Mouse (Mus musculus) neural tube, embryonic 12.5 days (tissue): ENCODE measurements around the gene Rlbp1. TPM values are rescaled to one million over a fixed set of nuclear protein-coding genes. Genes with fewer than 3 reads are reported as not detected.

Source experiments
- ATAC-seq: fragments of 200-750 bp; cut with Nextera tagmentation; 2 replicates; pipeline ENCODE4 v1.8.0; 2017; ENCODE audit warnings: low read depth, mild to moderate bottlenecking, moderate TSS enrichment, moderate library complexity; ENCODE audit not compliant: low FRiP score
- H3K27ac ChIP-seq: fragments of 300-500 bp; sonication (generic); 2 replicates; pipeline ENCODE4 v1.5.1; 2016
- H3K27me3 ChIP-seq: fragments of 300-500 bp; sonication (generic); replicated peaks from 2 replicates; pipeline ENCODE4 v1.6.1; 2016; ENCODE audit warnings: mild to moderate bottlenecking
- H3K36me3 ChIP-seq: fragments of 300-500 bp; sonication (generic); 2 replicates; pipeline ENCODE4 v1.6.1; 2016; ENCODE audit warnings: mild to moderate bottlenecking
- H3K4me1 ChIP-seq: fragments of 300-500 bp; sonication (generic); 2 replicates; pipeline ENCODE4 v1.6.1; 2016
- H3K4me2 ChIP-seq: fragments of 300-500 bp; sonication (generic); replicated peaks from 2 replicates; pipeline ENCODE4 v1.6.1; 2016; ENCODE audit warnings: mild to moderate bottlenecking
- H3K4me3 ChIP-seq: fragments of 300-500 bp; sonication (generic); 2 replicates; pipeline ENCODE4 v1.5.1; 2016
- H3K9ac ChIP-seq: fragments of 300-500 bp; sonication (generic); 2 replicates; pipeline ENCODE4 v1.6.1; 2016; ENCODE audit warnings: mild to moderate bottlenecking
- H3K9me3 ChIP-seq: fragments of 300-500 bp; sonication (generic); 2 replicates; pipeline ENCODE4 v1.6.1; 2016; ENCODE audit warnings: mild to moderate bottlenecking
- WGBS: fragments of 180-500 bp; shearing (Covaris S2); methylation state at CpG from one replicate; pipeline ENCODE4 v1.1.7; 2016; 5-methylcytosine and 5-hydroxymethylcytosine counted together
- polyA plus RNA-seq: library from polyadenylated mRNA; unstranded; fragments of >200 nt; fragmentation: Nextera tagmentation; extraction: Ambion mirVana; gene quantifications from 2 replicates; pipeline ENCODE4 v1.2.1, GENCODE M21; 2016

Gene Rlbp1
- polyA plus RNA-seq, 1 experiment from 2014 or later = 5.0 TPM

DNA sequence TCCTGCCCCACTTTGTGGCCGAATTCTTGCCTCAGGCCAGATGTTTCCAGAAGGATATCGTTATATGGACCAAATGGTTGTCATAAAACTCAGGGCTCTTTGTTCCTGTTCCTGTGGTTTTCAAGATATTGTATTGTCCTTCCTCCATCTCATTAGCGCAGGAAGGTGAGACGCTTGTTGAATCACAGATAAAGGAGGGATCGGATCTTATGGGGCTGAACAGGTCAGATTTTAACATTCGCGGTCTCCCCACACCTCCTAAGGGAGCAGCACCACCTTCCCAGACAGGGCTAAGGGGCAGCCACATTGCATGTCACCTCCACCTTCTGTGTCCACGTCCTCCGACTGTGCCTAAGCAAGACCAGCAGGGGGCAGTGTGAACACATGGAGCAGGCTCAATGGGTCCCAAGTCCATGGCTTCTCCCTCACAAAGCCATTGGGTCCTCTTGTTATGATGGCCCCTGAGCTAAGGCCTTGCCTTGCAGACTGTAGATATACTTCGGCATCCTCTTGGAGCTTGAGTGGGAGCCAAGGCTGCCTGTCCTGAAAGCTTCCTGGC lies 15.4 kb downstream of the Rlbp1 start:
- Histone ChIP-seq H3K9me3 (no peaks in the 10 kb centered on the region), H3K36me3 (no peaks in the 10 kb centered on the region), H3K4me3 (no peak overlapping the region), H3K4me1 (no peaks in the 10 kb centered on the region), H3K27me3 (no peaks in the 10 kb centered on the region), H3K27ac (no peak overlapping the region), H3K4me2 (no peak overlapping the region), H3K9ac (no peak overlapping the region)
- 41% methylated on average over 10 of the region's 10 CpGs for WGBS
- ATAC-seq = peak; percentile 71

DNA sequence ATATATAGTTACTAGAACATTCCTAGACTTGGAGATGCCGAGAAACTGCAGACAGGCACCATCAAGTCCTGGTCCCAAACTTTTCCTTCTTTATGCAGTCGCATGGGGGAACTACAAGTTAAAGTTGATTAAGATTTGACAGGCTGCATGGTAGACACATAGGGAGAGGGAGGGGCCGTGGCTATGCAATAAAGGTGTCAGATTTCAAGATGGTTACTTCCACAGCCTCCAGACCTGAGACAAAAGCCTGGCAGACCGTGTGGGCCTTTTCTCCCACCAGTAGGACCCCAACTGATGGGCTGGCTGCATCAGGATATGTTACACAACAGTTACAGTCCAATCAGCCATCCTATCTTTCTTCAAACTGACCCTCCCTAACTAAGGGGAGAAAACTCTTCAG lies 17.4 kb downstream of the Rlbp1 start:
- no peak for ATAC-seq
- Histone ChIP-seq H3K9me3 (no peaks in the 10 kb centered on the region), H3K27ac (no peak overlapping the region), H3K36me3 (peaks cover 9% of the 10 kb centered on the region; the same call in 1 of the 2 replicates), H3K27me3 (no peaks in the 10 kb centered on the region), H3K4me1 (no peaks in the 10 kb centered on the region), H3K4me3 (no peak overlapping the region), H3K9ac (no peak overlapping the region), H3K4me2 (no peak overlapping the region)
- 36% methylated on average over 4 of the region's 4 CpGs for WGBS

DNA sequence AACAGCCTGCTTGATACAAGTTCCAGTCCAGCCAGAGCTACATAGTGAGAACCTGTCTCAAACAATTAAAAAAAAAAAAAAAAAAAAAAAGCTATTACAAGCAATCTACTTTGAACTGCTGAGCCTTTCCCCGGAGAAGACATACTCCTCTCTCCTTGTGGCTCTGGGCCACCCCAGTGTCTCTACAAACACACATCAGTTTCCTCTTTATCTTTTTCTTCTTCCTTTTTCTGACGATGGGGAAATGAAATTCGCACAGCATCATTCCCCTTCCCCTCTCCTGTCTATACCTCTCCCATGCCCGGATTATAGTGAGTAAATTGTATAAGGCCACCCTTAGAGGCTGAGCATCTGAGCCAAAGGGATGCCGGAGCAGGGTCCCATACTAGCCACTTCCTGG lies 18.2 kb downstream of the Rlbp1 start:
- H3K9me3 ChIP-seq = no peaks in the 10 kb centered on the region
- peaks cover 11% of the 10 kb centered on the region; the same call in 1 of the 2 replicates for H3K36me3 ChIP-seq
- no peaks in the 10 kb centered on the region for H3K4me1 ChIP-seq
- no peak for ATAC-seq
- H3K27ac ChIP-seq = no peak overlapping the region
- no peaks in the 10 kb centered on the region for H3K27me3 ChIP-seq
- no peak overlapping the region for H3K4me3 ChIP-seq
- 86% methylated on average over 5 of the region's 5 CpGs for WGBS
- H3K9ac ChIP-seq = no peak overlapping the region
- H3K4me2 ChIP-seq = no peak overlapping the region

DNA sequence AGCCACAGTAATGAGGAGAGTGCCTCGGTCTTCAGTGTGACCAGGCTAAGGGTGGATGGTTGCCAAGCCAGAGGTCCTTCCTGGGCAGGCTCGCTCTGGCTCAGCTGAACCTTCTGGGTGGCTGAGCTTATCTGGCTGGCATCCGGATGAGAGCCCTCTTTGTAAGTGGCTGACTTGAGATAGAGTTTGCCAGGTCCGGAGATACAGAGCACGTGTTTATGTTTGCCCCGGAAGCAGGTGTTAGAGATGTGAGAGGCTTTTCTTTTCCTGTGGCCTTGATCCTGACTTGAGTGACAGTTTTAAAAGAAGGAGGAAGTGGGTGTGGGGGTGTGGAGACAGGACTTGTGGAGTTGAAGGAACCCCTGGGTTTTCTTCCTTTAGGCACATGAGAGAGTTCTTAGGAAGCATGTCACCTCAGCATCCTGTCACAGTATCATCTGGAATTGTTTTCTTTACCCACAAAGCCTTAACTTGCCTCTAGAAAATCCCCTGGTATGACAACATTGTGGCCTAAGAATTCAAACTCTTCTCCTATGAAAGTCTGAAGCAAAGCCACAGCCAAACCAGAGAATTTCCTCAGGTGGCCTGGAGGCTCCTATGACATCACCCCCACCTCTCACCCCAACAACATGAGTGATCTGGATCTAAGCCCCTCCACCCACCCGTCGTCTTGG lies 23.3 kb downstream of the Rlbp1 start:
- ATAC-seq = no peak
- peaks cover 36% of the 10 kb centered on the region for H3K36me3 ChIP-seq
- H3K27ac ChIP-seq = no peak overlapping the region

DNA sequence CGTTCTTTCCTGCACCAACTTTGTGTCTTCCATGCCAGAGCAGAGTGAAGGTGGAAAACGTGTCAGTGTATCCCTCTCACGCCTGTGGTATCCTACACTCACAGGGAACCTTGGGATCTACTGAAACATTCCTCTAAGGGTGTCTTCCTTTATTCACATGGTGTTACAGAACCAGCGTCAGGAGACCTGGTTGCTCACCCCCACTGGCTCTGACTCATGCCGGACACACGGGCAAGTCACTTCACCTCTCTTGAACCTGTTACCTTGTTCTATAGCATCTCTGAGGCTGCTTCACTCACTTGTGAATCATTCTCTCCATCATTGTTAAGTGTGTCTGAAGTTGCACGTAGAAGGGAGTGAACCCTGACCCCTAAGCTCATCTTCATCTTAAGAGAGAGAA lies 24.0 kb downstream of the Rlbp1 start:
- Histone ChIP-seq H3K36me3 (peaks cover 42% of the 10 kb centered on the region), H3K9me3 (no peaks in the 10 kb centered on the region), H3K27ac (peak overlapping the region; percentile 10; the same call in 1 of the 2 replicates), H3K4me3 (no peak overlapping the region), H3K4me2 (no peak overlapping the region), H3K4me1 (peaks cover 40% of the 10 kb centered on the region), H3K9ac (no peak overlapping the region), H3K27me3 (no peaks in the 10 kb centered on the region)
- WGBS = 93% methylated on average over 7 of the region's 7 CpGs
- ATAC-seq = no peak

More for the DNA sequence above, 23.3 kb downstream of the Rlbp1 start:
- 80% methylated on average over 8 of the region's 8 CpGs for WGBS
- Histone ChIP-seq H3K27me3 (no peaks in the 10 kb centered on the region), H3K9ac (no peak overlapping the region), H3K4me3 (no peak overlapping the region), H3K4me1 (peaks cover 37% of the 10 kb centered on the region), H3K4me2 (no peak overlapping the region), H3K9me3 (no peaks in the 10 kb centered on the region)

DNA sequence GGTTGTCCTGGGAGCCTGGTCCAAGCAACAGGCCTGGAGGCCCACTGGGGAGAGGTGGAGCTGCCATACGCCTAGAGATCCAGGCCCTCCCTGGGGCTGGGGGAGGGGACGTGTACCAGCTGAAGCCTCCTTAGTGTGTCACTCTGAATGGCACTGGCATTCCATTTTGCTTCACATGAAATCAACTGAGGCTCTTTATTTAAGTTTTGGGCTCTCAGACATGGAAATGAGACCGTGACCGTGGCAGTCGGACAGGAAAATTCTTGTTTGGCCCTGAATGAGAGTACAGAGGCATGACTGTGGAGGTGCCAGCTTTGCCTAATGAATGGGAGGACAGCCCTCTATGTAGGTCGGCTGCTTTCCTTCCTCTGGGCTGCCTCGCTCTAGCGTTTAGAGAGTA lies 24.6 kb downstream of the Rlbp1 start:
- Histone ChIP-seq H3K9ac (no peak overlapping the region), H3K4me1 (peaks cover 40% of the 10 kb centered on the region), H3K4me3 (no peak overlapping the region), H3K4me2 (no peak overlapping the region), H3K27me3 (no peaks in the 10 kb centered on the region), H3K36me3 (peaks cover 46% of the 10 kb centered on the region), H3K9me3 (no peaks in the 10 kb centered on the region), H3K27ac (no peak overlapping the region)
- peak; percentile 85 for ATAC-seq
- 51% methylated on average over 8 of the region's 8 CpGs for WGBS

DNA sequence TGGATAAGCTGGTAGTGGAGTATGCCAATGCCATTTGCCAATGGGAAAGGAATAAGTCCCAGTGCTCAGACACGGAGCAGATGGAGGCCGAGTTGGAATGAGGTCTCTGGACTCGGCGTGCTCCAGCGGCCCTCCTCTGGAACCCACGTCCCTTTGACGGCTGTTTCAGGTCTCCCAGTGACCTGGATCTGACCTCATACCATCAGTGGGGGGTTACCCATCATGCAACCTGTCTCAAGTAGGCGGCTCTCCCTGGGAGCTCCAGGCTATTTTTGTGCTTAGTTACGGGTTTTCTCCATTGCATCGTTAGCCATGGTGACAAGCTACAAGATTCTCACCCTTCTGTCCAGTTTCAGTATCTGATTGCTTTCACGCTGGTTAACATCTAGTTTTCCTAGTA lies 26.8 kb downstream of the Rlbp1 start:
- peaks cover 40% of the 10 kb centered on the region for H3K4me1 ChIP-seq

DNA sequence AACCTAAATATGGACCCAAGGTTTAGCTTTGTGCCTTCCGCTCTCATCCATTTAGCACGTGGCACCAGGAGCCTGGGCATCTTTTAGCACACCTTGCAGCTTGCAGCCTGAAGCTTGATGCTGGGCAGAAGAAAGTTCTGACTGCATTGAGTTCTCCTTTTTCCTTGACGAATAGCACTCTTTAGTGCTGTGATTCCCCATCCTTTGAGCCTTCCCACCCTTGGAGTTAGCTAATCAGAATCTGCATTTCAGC lies 27.7 kb downstream of the Rlbp1 start:
- peaks cover 59% of the 10 kb centered on the region for H3K36me3 ChIP-seq

More for the DNA sequence above, 26.8 kb downstream of the Rlbp1 start:
- Histone ChIP-seq H3K4me3 (no peak overlapping the region), H3K27me3 (no peaks in the 10 kb centered on the region), H3K9ac (no peak overlapping the region), H3K27ac (no peak overlapping the region), H3K4me2 (no peak overlapping the region), H3K36me3 (peaks cover 54% of the 10 kb centered on the region), H3K9me3 (no peaks in the 10 kb centered on the region)
- ATAC-seq = no peak
- 62% methylated on average over 11 of the region's 11 CpGs for WGBS

DNA sequence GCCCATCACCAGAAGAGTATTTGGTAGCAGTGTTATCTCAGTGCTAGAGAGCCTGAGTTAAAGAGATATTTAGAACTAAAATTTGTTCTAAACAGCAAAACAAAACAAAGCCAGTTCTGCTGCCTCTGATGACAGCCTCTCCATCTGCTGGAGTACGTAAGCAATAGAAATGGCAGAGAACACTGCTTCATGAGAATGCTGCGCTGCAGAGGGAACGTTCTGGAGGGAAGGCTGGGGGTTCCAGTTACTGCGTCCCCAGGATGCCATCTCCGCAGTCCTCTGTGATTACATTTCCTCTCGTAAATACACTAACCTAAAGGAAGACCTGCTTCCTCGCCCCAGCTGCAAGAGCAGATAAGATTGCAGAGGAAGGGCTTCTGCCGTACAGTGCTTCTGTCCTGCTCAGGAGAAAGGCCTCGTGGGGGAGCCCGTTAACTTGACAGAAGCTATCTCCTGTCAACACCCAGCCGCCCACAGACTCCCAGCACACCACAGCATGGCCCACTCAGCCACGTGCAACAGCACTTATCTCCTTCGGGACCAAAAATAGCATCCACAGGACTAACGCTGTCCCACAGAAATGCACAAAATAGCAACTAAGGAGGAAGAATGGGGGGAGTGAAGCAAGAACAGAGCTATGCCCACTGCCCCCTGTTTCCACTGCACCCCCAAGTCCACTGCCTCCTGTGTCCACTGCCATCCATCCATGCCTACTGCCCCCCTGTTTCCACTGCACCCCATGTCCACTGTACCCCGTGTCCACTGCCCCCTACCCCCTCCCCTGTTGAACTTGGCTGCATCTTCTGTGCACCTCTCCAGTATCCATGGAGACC lies 28.3 kb downstream of the Rlbp1 start:
- no peaks in the 10 kb centered on the region for H3K27me3 ChIP-seq
- H3K9me3 ChIP-seq = no peaks in the 10 kb centered on the region
- no peak overlapping the region for H3K27ac ChIP-seq
- no peak overlapping the region for H3K4me3 ChIP-seq
- ATAC-seq = no peak
- H3K9ac ChIP-seq = no peak overlapping the region
- WGBS = 81% methylated on average over 15 of the region's 15 CpGs
- no peak overlapping the region for H3K4me2 ChIP-seq
- H3K36me3 ChIP-seq = peaks cover 62% of the 10 kb centered on the region
- peaks cover 40% of the 10 kb centered on the region for H3K4me1 ChIP-seq

More for the DNA sequence above, 27.7 kb downstream of the Rlbp1 start:
- Histone ChIP-seq H3K4me2 (no peak overlapping the region), H3K9ac (no peak overlapping the region), H3K4me3 (no peak overlapping the region), H3K27ac (no peak overlapping the region), H3K4me1 (peaks cover 40% of the 10 kb centered on the region), H3K9me3 (no peaks in the 10 kb centered on the region), H3K27me3 (no peaks in the 10 kb centered on the region)
- 84% methylated on average over 3 of the region's 3 CpGs for WGBS
- no peak for ATAC-seq

DNA sequence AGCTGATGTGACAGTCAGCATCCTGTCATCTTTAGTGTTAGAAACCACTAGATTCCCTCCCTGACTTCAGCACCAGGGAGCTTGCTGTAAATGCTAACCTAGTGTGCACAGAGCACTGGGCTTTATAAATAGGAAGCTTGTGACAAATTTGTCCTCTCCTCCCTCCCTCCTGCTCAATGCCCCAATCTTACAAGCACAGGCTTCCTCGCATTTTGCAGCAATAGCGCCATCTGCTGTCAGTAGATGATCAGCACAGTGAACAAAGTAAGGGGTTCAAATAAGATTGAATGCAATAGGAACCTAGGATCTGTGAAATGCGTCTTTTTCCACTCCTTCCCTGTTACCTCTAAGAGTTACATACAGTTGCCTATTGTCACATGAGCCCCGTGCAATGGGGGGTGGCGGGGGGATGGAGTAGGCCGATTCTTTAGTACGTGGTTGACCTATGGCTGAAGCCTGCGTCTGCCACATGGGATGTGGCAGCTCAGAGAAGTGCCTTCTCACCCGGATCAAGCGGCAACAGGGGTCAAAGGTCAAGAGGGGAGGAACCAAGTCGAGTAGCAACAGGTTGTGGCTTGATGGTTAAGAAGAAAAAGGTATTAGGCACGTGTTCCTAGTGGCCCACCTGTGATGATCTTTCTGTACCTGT lies 37.0 kb downstream of the Rlbp1 start:
- peak; percentile 30; the same call in 1 of the 2 replicates for ATAC-seq
- Histone ChIP-seq H3K4me1 (no peaks in the 10 kb centered on the region), H3K27me3 (no peaks in the 10 kb centered on the region), H3K36me3 (peaks cover 56% of the 10 kb centered on the region), H3K4me2 (no peak overlapping the region), H3K4me3 (no peak overlapping the region), H3K9ac (no peak overlapping the region), H3K9me3 (no peaks in the 10 kb centered on the region), H3K27ac (no peak overlapping the region)
- WGBS = 49% methylated on average over 12 of the region's 12 CpGs

DNA sequence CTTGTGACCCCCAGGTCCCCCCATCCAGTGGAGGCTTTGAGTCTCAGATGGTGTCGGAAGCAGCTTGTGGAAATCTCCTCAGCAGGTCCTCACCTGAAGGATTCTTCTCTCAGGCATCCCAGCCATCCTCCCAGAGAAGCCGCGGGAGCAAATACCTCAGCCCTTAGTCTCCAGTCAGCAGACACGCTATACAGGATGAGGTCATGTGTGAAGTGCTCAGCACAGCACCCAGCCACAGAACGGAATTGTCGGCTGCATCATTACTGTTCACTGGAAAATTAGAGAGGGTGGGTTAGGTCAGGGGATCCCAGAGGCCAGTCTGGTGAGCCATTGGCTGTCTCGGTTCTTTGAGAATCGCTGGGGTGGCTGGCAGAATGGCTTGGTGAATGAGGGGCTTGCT lies 38.0 kb downstream of the Rlbp1 start:
- Histone ChIP-seq H3K27me3 (no peaks in the 10 kb centered on the region), H3K4me1 (no peaks in the 10 kb centered on the region), H3K9me3 (no peaks in the 10 kb centered on the region), H3K36me3 (peaks cover 50% of the 10 kb centered on the region), H3K4me2 (no peak overlapping the region), H3K27ac (no peak overlapping the region), H3K4me3 (no peak overlapping the region), H3K9ac (no peak overlapping the region)
- WGBS = 92% methylated on average over 8 of the region's 8 CpGs
- no peak for ATAC-seq

DNA sequence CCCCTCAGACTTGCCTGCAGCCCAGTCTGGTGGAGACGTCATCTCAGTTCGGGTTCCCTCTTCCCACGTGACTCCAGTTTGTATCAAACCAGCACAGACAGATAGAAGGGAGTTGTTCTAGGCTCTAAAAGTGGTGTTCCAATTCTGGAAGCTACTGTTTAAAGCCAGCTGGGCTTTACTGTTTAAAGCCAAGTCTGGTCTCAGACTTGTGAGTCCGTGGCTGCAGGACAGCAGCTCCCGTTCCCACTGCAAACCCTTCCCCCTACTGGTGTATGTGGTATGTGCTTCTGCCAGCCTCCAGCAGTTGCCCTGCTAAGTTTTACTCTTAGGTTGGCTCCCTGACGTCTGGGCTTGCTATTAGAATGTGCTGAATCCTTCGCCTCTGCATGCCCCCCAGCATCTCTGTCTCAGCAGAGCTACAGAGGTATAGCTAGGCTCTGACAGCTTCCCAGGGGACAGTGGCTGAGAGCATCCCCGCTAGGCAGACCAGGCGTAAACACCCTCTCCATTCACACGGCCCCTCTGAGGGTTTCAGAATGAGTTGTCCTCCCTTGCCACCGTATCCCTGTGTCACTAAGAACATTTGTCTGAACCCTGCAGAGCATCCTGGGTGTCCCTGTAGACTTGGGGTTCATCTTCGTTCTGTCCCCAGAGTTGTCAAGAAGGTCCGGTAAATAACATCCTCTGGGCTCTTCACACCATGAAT lies 39.6 kb downstream of the Rlbp1 start:
- Histone ChIP-seq H3K4me3 (no peak overlapping the region), H3K9ac (no peak overlapping the region), H3K27me3 (no peaks in the 10 kb centered on the region), H3K4me1 (no peaks in the 10 kb centered on the region), H3K27ac (no peak overlapping the region), H3K9me3 (no peaks in the 10 kb centered on the region), H3K4me2 (no peak overlapping the region), H3K36me3 (peaks cover 51% of the 10 kb centered on the region)
- 81% methylated on average over 13 of the region's 13 CpGs for WGBS
- no peak for ATAC-seq
